8 mouse cellular contexts compared by ENCODE assay signal in the genomic region with DNA sequence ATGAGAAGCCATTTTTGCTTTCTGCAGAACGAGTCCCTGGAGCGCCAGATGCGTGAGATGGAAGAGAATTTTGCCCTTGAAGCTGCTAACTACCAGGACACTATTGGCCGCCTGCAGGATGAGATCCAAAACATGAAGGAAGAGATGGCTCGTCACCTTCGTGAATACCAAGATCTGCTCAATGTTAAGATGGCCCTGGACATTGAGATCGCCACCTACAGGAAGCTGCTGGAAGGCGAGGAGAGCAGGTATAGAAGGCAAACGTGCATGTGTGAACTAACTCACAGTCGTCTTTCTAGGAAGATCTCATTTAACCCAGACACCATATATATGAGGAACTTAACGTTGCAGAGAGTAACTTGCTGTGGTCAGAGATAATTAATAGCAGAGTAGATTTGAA. TPM values are rescaled to one million over a fixed set of nuclear protein-coding genes. Genes with fewer than 3 reads are reported as not detected.
DNase-seq lines count a peak whose midpoint lies in the region; ATAC-seq and TF ChIP-seq lines count a peak whose summit lies in the region.

No protein-coding gene starts in this region.

- TF ChIP-seq CTCF in gastrocnemius, adult 2 months (IDR thresholded peaks at IDR 0.05) = peak; percentile 44

- H3K9me3 ChIP-seq in neural tube, embryonic 11.5 days (ENCODE audit: control insufficient read depth, low read length) = no peaks in the 10 kb centered on the region
- no peaks in the 10 kb centered on the region for H3K9me3 ChIP-seq in heart, embryonic 15.5 days (replicated peaks)

- 0 out of 2 replicates have a peak, but pooled peaks cover 2% of the 10 kb centered on the region for H3K4me1 ChIP-seq in neural tube, embryonic 11.5 days (ENCODE audit: control insufficient read depth, insufficient read depth, low read length)
- H3K4me1 ChIP-seq in heart, embryonic 15.5 days (replicated peaks) = peaks cover 15% of the 10 kb centered on the region

- H3K27me3 ChIP-seq in neural tube, embryonic 11.5 days (ENCODE audit: control insufficient read depth, insufficient read depth, low read length) = no peaks in the 10 kb centered on the region
- H3K27me3 ChIP-seq in heart, embryonic 15.5 days = no peaks in the 10 kb centered on the region

- H3K4me2 ChIP-seq in neural tube, embryonic 11.5 days (ENCODE audit: low read depth) = no peak overlapping the region
- peak overlapping the region; percentile 28; the same call in 1 of the 2 replicates for H3K4me2 ChIP-seq in heart, embryonic 15.5 days

- peaks cover 18% of the 10 kb centered on the region for H3K36me3 ChIP-seq in neural tube, embryonic 11.5 days (ENCODE audit: control insufficient read depth, insufficient read depth, low read length)
- peaks cover 51% of the 10 kb centered on the region for H3K36me3 ChIP-seq in heart, embryonic 15.5 days

- ATAC-seq in neural tube, embryonic 11.5 days (ENCODE audit: insufficient read depth, low FRiP score, low TSS enrichment) = no peak
- ATAC-seq in heart, embryonic 15.5 days (replicated peaks; ENCODE audit: insufficient number of reproducible peaks, insufficient read depth, low FRiP score, low read depth) = no peak

- H3K4me3 ChIP-seq in gastrocnemius, adult 2 months = peak overlapping the region; percentile 37
- H3K4me3 ChIP-seq in neural tube, embryonic 11.5 days (ENCODE audit: low read depth, low read length) = no peak overlapping the region
- no peak overlapping the region for H3K4me3 ChIP-seq in heart, embryonic 15.5 days

- DNase-seq in gastrocnemius, adult 2 months = no peak
- no peak for DNase-seq in gastrocnemius, postnatal 14 days
- DNase-seq in neural tube, embryonic 11.5 days (ENCODE audit: low spot score) = peak; percentile 36
- no peak for DNase-seq in neural tube, embryonic 10.5 days (ENCODE audit: extremely low spot score, low spot score)
- peak; percentile 37 to 44 for DNase-seq in thymus, postnatal 36 days
- no peak for DNase-seq in c-Kit-positive CD71-positive TER-119-positive erythroid progenitor cells, embryonic 14.5 days (ENCODE audit: low spot score)
- no peak for DNase-seq in urinary bladder, adult 2 months (ENCODE audit: low spot score)

- no peak overlapping the region for H3K27ac ChIP-seq in gastrocnemius, adult 2 months
- no peak overlapping the region for H3K27ac ChIP-seq in neural tube, embryonic 11.5 days (ENCODE audit: low read depth, low read length)
- H3K27ac ChIP-seq in heart, embryonic 15.5 days = no peak overlapping the region

- no peak overlapping the region for H3K9ac ChIP-seq in neural tube, embryonic 11.5 days (ENCODE audit: low read length)
- no peak overlapping the region for H3K9ac ChIP-seq in heart, embryonic 15.5 days

- intact Hi-C loops in gastrocnemius, adult 2 months (cut with DNase I) = loop anchor here (5.0 to 10.0 kb wide), 2 partner anchors 185 to 288 kb away; no protein-coding TSS in a partner anchor
- intact Hi-C loops in gastrocnemius, postnatal 14 days (cut with DNase I; ENCODE audit: low total_unique reads) = loop anchor here (5.0 kb wide), 1 partner anchor 288 kb away; no protein-coding TSS in a partner anchor

- 72% methylated on average over 11 of the region's 11 CpGs for WGBS in neural tube, embryonic 11.5 days
- 53% methylated on average over 11 of the region's 11 CpGs for WGBS in heart, embryonic 15.5 days

RNA-seq across cellular contexts. Expression of a gene that starts 6.3 kb away (rescaled TPM):
- 100 to 1,000 TPM in 1 of 2 experiments, 10 to 100 TPM in 1; 99.0 to 123 TPM for total RNA-seq in gastrocnemius, adult 2 months (2021)
- 100 to 1,000 TPM; 423 to 456 TPM for total RNA-seq in gastrocnemius, postnatal 14 days (2021)
- polyA plus RNA-seq in neural tube, embryonic 11.5 days (2014; fragmentation: Nextera tagmentation; extraction: Ambion mirVana) = 1,210 and 1,219 TPM in 2 replicates
- polyA plus RNA-seq in heart, embryonic 15.5 days (2015; fragmentation: Nextera tagmentation; extraction: Ambion mirVana) = 867 and 926 TPM in 2 replicates
- polyA plus RNA-seq in urinary bladder, adult 2 months (2012; rRNA removed) = 971 and 1,095 TPM in 2 replicates

RNA-seq across cellular contexts. Expression of a gene that starts 35.5 kb away (rescaled TPM):
- 1 to 10 TPM; 3.6 to 6.4 TPM for total RNA-seq in gastrocnemius, adult 2 months (2021)
- total RNA-seq in gastrocnemius, postnatal 14 days (2021) = 1 to 10 TPM; 3.7 to 3.9 TPM
- 7.2 and 9.3 TPM in 2 replicates for polyA plus RNA-seq in neural tube, embryonic 11.5 days (2014; fragmentation: Nextera tagmentation; extraction: Ambion mirVana)
- polyA plus RNA-seq in heart, embryonic 15.5 days (2015; fragmentation: Nextera tagmentation; extraction: Ambion mirVana) = 7.6 and 8.1 TPM in 2 replicates
- polyA plus RNA-seq in urinary bladder, adult 2 months (2012; rRNA removed) = 9.8 and 10.0 TPM in 2 replicates

Comparison
In these comparisons a context has a peak if more than half of its experiments do, and no peak if none do; other contexts are left out.
1. DNase-seq: peak in neural tube, embryonic 11.5 days (single experiment) and thymus, postnatal 36 days (2 of 2); none in gastrocnemius, adult 2 months (single experiment), gastrocnemius, postnatal 14 days (single experiment), neural tube, embryonic 10.5 days (single experiment), c-Kit-positive CD71-positive TER-119-positive erythroid progenitor cells, embryonic 14.5 days (single experiment) and urinary bladder, adult 2 months (single experiment).